Comparison of ENCODE assay signal across 21 mouse cellular contexts in the genomic region with DNA sequence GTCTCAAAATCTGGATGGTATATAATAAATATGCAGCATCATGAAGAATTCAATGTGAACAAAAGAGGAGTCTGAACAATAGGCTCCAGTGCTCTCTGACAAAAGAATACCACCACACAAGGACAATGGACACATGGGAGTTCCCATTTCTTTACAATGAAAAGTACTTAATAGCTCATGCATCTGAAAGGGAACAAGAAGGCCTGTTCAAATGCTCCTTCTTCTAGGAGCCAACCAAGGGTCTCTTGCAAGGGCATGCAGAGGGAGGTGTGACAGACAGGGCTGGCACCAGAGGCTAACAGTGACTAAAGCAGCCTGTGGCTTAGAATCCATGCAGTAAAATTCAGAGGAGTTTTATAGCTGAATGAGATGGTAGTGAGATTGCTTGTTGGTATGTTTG.
A peak's percentile ranks its signal among the peaks of the same experiment; 100 is the strongest.
DNase-seq lines count a peak whose midpoint lies in the region; ATAC-seq lines count a peak whose summit lies in the region.
"Had no signal": no experiment of that assay in that cellular context is flagged by ENCODE, and none has a peak within 500 bp of the region (broad histone marks: within the 10 kb centered on the region; RNA-seq: fewer than 3 reads in every experiment).

No protein-coding gene starts in this region.

- no peaks in the 10 kb centered on the region for H3K27me3 ChIP-seq in forebrain, embryonic 14.5 days (replicated peaks; ENCODE audit: control insufficient read depth, insufficient read depth, low read length)
- H3K27me3 ChIP-seq in forebrain, embryonic 16.5 days (replicated peaks; ENCODE audit: control insufficient read depth, insufficient read depth, low read length): no peaks in the 10 kb centered on the region
- H3K27me3 ChIP-seq in midbrain, embryonic 12.5 days: no peaks in the 10 kb centered on the region
- H3K27me3 ChIP-seq in midbrain, embryonic 14.5 days (ENCODE audit: control insufficient read depth, insufficient read depth, low read length): no peaks in the 10 kb centered on the region
- H3K27me3 ChIP-seq in neural tube, embryonic 11.5 days (ENCODE audit: control insufficient read depth, insufficient read depth, low read length): no peaks in the 10 kb centered on the region
- H3K27me3 ChIP-seq: forebrain, embryonic 13.5 days; liver, embryonic 13.5 days had no signal

- DNase-seq in forebrain, embryonic 14.5 days (ENCODE audit: low spot score): peak; percentile 15
- no peak for DNase-seq in midbrain, embryonic 14.5 days
- DNase-seq in WW6 (ENCODE audit: low read depth, low spot score): peak; percentile 50
- DNase-seq in neural tube, embryonic 11.5 days (ENCODE audit: low spot score): peak; percentile 17
- DNase-seq in adrenal gland, postnatal 36 days: no peak
- no peak for DNase-seq in left cerebral cortex, adult 8-10 months (ENCODE audit: low spot score in 2 of 2)
- DNase-seq: adrenal gland, postnatal 25 days; cerebellum, adult 11 months; cerebellum, postnatal 10 days; kidney, adult 9 months; kidney, postnatal 14 days; liver, embryonic 13.5 days; lung, adult 2 months; thymus, adult 18-20 months; thymus, postnatal 4 days had no signal

- H3K4me3 ChIP-seq in forebrain, embryonic 14.5 days (ENCODE audit: low read depth, low read length): no peak overlapping the region
- no peak overlapping the region for H3K4me3 ChIP-seq in forebrain, embryonic 16.5 days (replicated peaks; ENCODE audit: low read length)
- no peak overlapping the region for H3K4me3 ChIP-seq in midbrain, embryonic 12.5 days
- no peak overlapping the region for H3K4me3 ChIP-seq in midbrain, embryonic 14.5 days (replicated peaks; ENCODE audit: low read depth, low read length)
- no peak overlapping the region for H3K4me3 ChIP-seq in neural tube, embryonic 11.5 days (ENCODE audit: low read depth, low read length)
- H3K4me3 ChIP-seq: forebrain, embryonic 13.5 days; liver, embryonic 13.5 days had no signal

- no peaks in the 10 kb centered on the region for H3K9me3 ChIP-seq in forebrain, embryonic 14.5 days (replicated peaks; ENCODE audit: control insufficient read depth, low read length)
- no peaks in the 10 kb centered on the region for H3K9me3 ChIP-seq in forebrain, embryonic 16.5 days (ENCODE audit: control insufficient read depth, low read length)
- no peaks in the 10 kb centered on the region for H3K9me3 ChIP-seq in midbrain, embryonic 12.5 days
- H3K9me3 ChIP-seq in midbrain, embryonic 14.5 days (ENCODE audit: control insufficient read depth, low read length): no peaks in the 10 kb centered on the region
- H3K9me3 ChIP-seq in neural tube, embryonic 11.5 days (ENCODE audit: control insufficient read depth, low read length): no peaks in the 10 kb centered on the region
- H3K9me3 ChIP-seq: liver, embryonic 13.5 days had no signal

- H3K4me2 ChIP-seq in forebrain, embryonic 14.5 days (ENCODE audit: low read length): no peak overlapping the region
- no peak overlapping the region for H3K4me2 ChIP-seq in forebrain, embryonic 16.5 days (ENCODE audit: low read length)
- H3K4me2 ChIP-seq in midbrain, embryonic 12.5 days (replicated peaks): no peak overlapping the region
- H3K4me2 ChIP-seq in midbrain, embryonic 14.5 days (ENCODE audit: low read length): no peak overlapping the region
- no peak overlapping the region for H3K4me2 ChIP-seq in neural tube, embryonic 11.5 days (ENCODE audit: low read depth)
- H3K4me2 ChIP-seq: forebrain, embryonic 13.5 days; heart, embryonic 11.5 days; liver, embryonic 13.5 days had no signal

- no peak overlapping the region for H3K27ac ChIP-seq in forebrain, embryonic 14.5 days (ENCODE audit: low read depth, low read length)
- no peak overlapping the region for H3K27ac ChIP-seq in forebrain, embryonic 16.5 days (ENCODE audit: low read length)
- peak overlapping the region; percentile 22; the same call in 1 of the 2 replicates for H3K27ac ChIP-seq in midbrain, embryonic 12.5 days (replicated peaks)
- no peak overlapping the region for H3K27ac ChIP-seq in midbrain, embryonic 14.5 days (replicated peaks; ENCODE audit: low read depth, low read length)
- no peak overlapping the region for H3K27ac ChIP-seq in neural tube, embryonic 11.5 days (ENCODE audit: low read depth, low read length)
- H3K27ac ChIP-seq: forebrain, embryonic 13.5 days; liver, embryonic 13.5 days had no signal

- no peaks in the 10 kb centered on the region for H3K36me3 ChIP-seq in forebrain, embryonic 14.5 days (ENCODE audit: control insufficient read depth, insufficient read depth, low read length)
- no peaks in the 10 kb centered on the region for H3K36me3 ChIP-seq in forebrain, embryonic 16.5 days (ENCODE audit: control insufficient read depth, insufficient read depth)
- no peaks in the 10 kb centered on the region for H3K36me3 ChIP-seq in midbrain, embryonic 12.5 days
- no peaks in the 10 kb centered on the region for H3K36me3 ChIP-seq in midbrain, embryonic 14.5 days (ENCODE audit: control insufficient read depth, insufficient read depth, low read length)
- no peaks in the 10 kb centered on the region for H3K36me3 ChIP-seq in neural tube, embryonic 11.5 days (ENCODE audit: control insufficient read depth, insufficient read depth, low read length)
- H3K36me3 ChIP-seq: liver, embryonic 13.5 days had no signal

- no peak for ATAC-seq in forebrain, embryonic 14.5 days
- no peak for ATAC-seq in forebrain, embryonic 16.5 days
- ATAC-seq in midbrain, embryonic 12.5 days (ENCODE audit: low FRiP score, low read depth): no peak
- no peak for ATAC-seq in midbrain, embryonic 14.5 days (ENCODE audit: low FRiP score, low TSS enrichment)
- ATAC-seq in neural tube, embryonic 11.5 days (ENCODE audit: insufficient read depth, low FRiP score, low TSS enrichment): no peak
- ATAC-seq: forebrain, embryonic 13.5 days; hindbrain, embryonic 16.5 days; intestine, embryonic 16.5 days had no signal

- no peak overlapping the region for H3K9ac ChIP-seq in forebrain, embryonic 14.5 days (ENCODE audit: low read length)
- H3K9ac ChIP-seq in forebrain, embryonic 16.5 days (replicated peaks; ENCODE audit: low read depth, low read length): no peak overlapping the region
- H3K9ac ChIP-seq in midbrain, embryonic 12.5 days (replicated peaks): no peak overlapping the region
- no peak overlapping the region for H3K9ac ChIP-seq in midbrain, embryonic 14.5 days (replicated peaks; ENCODE audit: low read length)
- no peak overlapping the region for H3K9ac ChIP-seq in neural tube, embryonic 11.5 days (ENCODE audit: low read length)
- H3K9ac ChIP-seq: forebrain, embryonic 13.5 days; liver, embryonic 13.5 days had no signal

- peaks cover 2% of the 10 kb centered on the region; the same call in 1 of the 2 replicates for H3K4me1 ChIP-seq in forebrain, embryonic 14.5 days (ENCODE audit: control insufficient read depth, insufficient read depth, low read length)
- H3K4me1 ChIP-seq in forebrain, embryonic 16.5 days (replicated peaks; ENCODE audit: control insufficient read depth, insufficient read depth, low read length): 0 out of 2 replicates have a peak, but pooled peaks cover 3% of the 10 kb centered on the region
- H3K4me1 ChIP-seq in midbrain, embryonic 12.5 days: peaks cover 10% of the 10 kb centered on the region
- H3K4me1 ChIP-seq in midbrain, embryonic 14.5 days (ENCODE audit: control insufficient read depth, insufficient read depth, low read length): no peaks in the 10 kb centered on the region
- H3K4me1 ChIP-seq in neural tube, embryonic 11.5 days (ENCODE audit: control insufficient read depth, insufficient read depth, low read length): 0 out of 2 replicates have a peak, but pooled peaks cover 3% of the 10 kb centered on the region
- H3K4me1 ChIP-seq: liver, embryonic 13.5 days had no signal

Comparison
In these comparisons a context has a peak if more than half of its experiments do, and no peak if none do; other contexts are left out.
1. DNase-seq: peak in forebrain, embryonic 14.5 days (single experiment), WW6 (single experiment) and neural tube, embryonic 11.5 days (single experiment); none in midbrain, embryonic 14.5 days (single experiment), adrenal gland, postnatal 36 days (0 of 2) and left cerebral cortex, adult 8-10 months (0 of 2).